Mouse (Mus musculus) stomach, postnatal 0 days (tissue): ENCODE data around the gene Plekha8.

Experiments used
- CTCF ChIP-seq: IDR thresholded peaks from 2 replicates; pipeline ENCODE4 v1.5.1; 2016; ENCODE audit warnings: antibody characterized with exemption, low read depth, mild to moderate bottlenecking, moderate library complexity
- EP300 ChIP-seq: optimal IDR thresholded peaks from 2 replicates; pipeline ENCODE3; 2016; ENCODE audit warnings: antibody characterized with exemption

GRCm38 (mm10) chr6:54685716-54686395 lies 90.9 kb downstream of the Plekha8 start:
- TF ChIP-seq CTCF: no peak
- no peak for TF ChIP-seq EP300
